Mouse (Mus musculus): ENCODE measurements at regions not wholly inside any gene's neighbourhood (a gene's known extent, or its start where the extent isn't known, plus 50 kb on each side); places are given as distances from the start of the nearest gene placed in this dataset.

- TF ChIP-seq NELFE (IDR thresholded peaks at IDR 0.05; ENCODE audit: low read depth, low read length) = no peak
- no peak for TF ChIP-seq MEF2A (IDR thresholded peaks at IDR 0.05; ENCODE audit: borderline replicate concordance, low read depth, low read length)
- no peak for TF ChIP-seq MAX (IDR thresholded peaks at IDR 0.05; ENCODE audit: low read length)
- no peak for TF ChIP-seq POLR2AphosphoS2 (IDR thresholded peaks at IDR 0.05; ENCODE audit: low read depth, low read length)
- no peak for TF ChIP-seq HCFC1 (IDR thresholded peaks at IDR 0.05; ENCODE audit: low read depth, low read length)
Observed at GRCm38 (mm10) chr2:75101501-75101900, 275.9 kb downstream of the Mtx2 start.
